Mouse (Mus musculus): ENCODE measurements around the gene Pdzrn3. TPM values are rescaled to one million over a fixed set of nuclear protein-coding genes. Genes with fewer than 3 reads are reported as not detected.
A peak's percentile ranks its signal among the peaks of the same experiment; 100 is the strongest.

The Pdzrn3 gene
- polyA plus RNA-seq, 1 experiment from 2014 or later: 27.3 TPM

DNA sequence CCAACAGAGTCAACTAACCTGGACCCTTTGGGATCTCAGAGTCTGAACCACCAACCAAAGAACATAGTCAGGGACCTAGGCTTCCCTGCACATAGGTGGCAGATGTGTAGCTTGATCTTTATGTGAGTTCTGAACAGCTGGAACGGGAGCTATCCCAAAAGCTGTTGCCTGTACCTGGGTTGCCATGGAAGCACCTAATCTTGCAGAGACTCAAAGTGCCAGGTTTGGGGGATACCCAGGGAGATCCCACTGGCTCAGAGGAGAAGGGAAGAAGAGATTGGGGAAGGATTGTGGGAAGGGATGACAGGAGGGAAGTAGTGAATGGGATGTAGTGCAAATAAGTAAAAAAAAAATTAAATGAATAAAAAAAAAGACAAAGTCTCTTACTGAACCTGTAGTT, 268.7 kb downstream of the Pdzrn3 start:
- no peak for DNase-seq (ENCODE audit: low spot score)

DNA sequence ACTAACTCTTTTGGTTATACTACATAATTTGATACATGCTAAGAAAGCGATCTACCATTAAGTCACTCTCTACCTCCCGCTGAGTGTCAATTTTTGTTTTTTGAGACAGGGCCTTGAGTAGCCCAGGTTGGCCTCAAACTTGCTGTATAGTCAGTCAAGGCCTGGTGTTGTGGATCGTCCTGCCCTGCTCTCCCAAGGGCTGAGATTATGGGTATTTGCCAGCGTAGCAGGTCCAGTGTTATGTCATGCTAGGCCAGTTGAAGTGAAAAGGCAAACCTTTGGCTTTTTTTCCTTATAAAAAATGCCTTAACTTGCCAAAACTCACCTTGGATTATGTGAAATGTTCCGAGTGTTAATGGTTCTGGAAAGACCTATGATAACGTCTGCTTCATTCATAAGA, 274.2 kb downstream of the Pdzrn3 start:
- ATAC-seq (ENCODE audit: insufficient read depth, low FRiP score, low TSS enrichment): no peak
- no peaks in the 10 kb centered on the region for H3K27me3 ChIP-seq (ENCODE audit: control insufficient read depth, insufficient read depth, low read length)
- H3K4me2 ChIP-seq (ENCODE audit: low read depth): no peak overlapping the region
- no peaks in the 10 kb centered on the region for H3K9me3 ChIP-seq (ENCODE audit: control insufficient read depth, low read length)
- H3K4me1 ChIP-seq (ENCODE audit: control insufficient read depth, insufficient read depth, low read length): no peaks in the 10 kb centered on the region
- no peak overlapping the region for H3K9ac ChIP-seq (ENCODE audit: low read length)
- 90% methylated on average over 6 of the region's 6 CpGs for WGBS
- no peak overlapping the region for H3K4me3 ChIP-seq (ENCODE audit: low read depth, low read length)
- no peak for DNase-seq (ENCODE audit: low spot score)
- no peak overlapping the region for H3K27ac ChIP-seq (ENCODE audit: low read depth, low read length)
- H3K36me3 ChIP-seq (ENCODE audit: control insufficient read depth, insufficient read depth, low read length): no peaks in the 10 kb centered on the region

More for the DNA sequence above, 268.7 kb downstream of the Pdzrn3 start:
- Histone ChIP-seq H3K27me3 (ENCODE audit: control insufficient read depth, insufficient read depth, low read length) (no peaks in the 10 kb centered on the region), H3K9me3 (ENCODE audit: control insufficient read depth, low read length) (no peaks in the 10 kb centered on the region), H3K4me3 (ENCODE audit: low read depth, low read length) (no peak overlapping the region), H3K9ac (ENCODE audit: low read length) (no peak overlapping the region), H3K4me1 (ENCODE audit: control insufficient read depth, insufficient read depth, low read length) (no peaks in the 10 kb centered on the region), H3K4me2 (ENCODE audit: low read depth) (no peak overlapping the region), H3K27ac (ENCODE audit: low read depth, low read length) (no peak overlapping the region), H3K36me3 (ENCODE audit: control insufficient read depth, insufficient read depth, low read length) (no peaks in the 10 kb centered on the region)
- WGBS: 74% methylated on average over 1 of the region's 1 CpGs
- no peak for ATAC-seq (ENCODE audit: insufficient read depth, low FRiP score, low TSS enrichment)

DNA sequence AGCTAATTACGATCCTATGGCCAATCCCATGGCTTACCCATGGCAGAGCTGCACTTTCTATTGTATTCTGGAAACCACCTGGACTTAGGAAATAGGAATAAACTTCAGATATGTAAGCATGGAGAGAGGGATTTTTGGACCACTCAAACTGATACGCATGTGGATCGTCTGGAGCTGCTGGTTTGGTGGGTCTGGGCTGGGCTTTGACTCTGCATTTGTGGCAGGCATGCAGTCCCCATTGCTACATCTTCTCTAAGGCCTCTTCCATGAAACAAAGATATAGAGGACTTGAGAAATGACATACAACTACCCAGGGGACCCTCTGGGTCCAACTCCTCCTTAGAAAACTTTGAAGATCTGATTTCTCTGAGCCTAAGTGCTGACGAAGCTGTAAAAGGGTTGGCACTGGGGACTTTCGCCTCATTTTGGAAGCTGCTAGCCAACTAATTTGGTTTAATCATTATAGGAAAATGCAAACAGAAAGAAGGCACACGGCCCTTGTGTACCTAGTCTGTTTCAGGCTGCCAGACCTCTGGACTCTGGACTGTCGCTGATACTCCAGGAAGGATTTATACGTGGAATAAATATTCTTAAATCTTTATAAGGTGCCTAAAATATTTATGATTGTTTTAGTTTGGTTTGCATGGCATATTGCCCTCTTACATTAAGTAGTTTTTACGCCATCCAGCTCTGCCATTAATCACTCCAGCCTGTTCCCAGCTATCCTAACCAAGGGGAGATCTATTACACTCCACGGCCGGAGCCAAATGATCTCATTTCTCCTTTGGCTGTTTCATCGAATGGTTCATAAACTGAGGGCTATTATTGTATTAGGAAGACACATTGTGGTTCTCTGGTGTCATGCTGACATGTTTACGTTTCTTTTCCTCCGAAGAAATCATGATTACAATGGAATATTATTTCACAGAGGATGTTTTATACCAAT, 275.7 kb downstream of the Pdzrn3 start:
- DNase-seq (ENCODE audit: low spot score): no peak
- Histone ChIP-seq H3K27ac (ENCODE audit: low read depth, low read length) (0 out of 2 replicates have a peak overlapping the region, but pooled peaks have one; percentile 6), H3K27me3 (ENCODE audit: control insufficient read depth, insufficient read depth, low read length) (no peaks in the 10 kb centered on the region), H3K9ac (ENCODE audit: low read length) (no peak overlapping the region), H3K9me3 (ENCODE audit: control insufficient read depth, low read length) (no peaks in the 10 kb centered on the region), H3K4me3 (ENCODE audit: low read depth, low read length) (no peak overlapping the region), H3K4me1 (ENCODE audit: control insufficient read depth, insufficient read depth, low read length) (no peaks in the 10 kb centered on the region), H3K4me2 (ENCODE audit: low read depth) (no peak overlapping the region), H3K36me3 (ENCODE audit: control insufficient read depth, insufficient read depth, low read length) (no peaks in the 10 kb centered on the region)
- WGBS: 58% methylated on average over 14 of the region's 14 CpGs
- no peak for ATAC-seq (ENCODE audit: insufficient read depth, low FRiP score, low TSS enrichment)
